Mouse (Mus musculus) heart, adult 2 months (tissue): ENCODE data around the gene Cys1. TPM values are rescaled to one million over a fixed set of nuclear protein-coding genes. Genes with fewer than 3 reads are reported as not detected.
A peak's percentile ranks its signal among the peaks of the same experiment; 100 is the strongest.
"Not testable (repeated sequence)": the region's sequence is repeated elsewhere in the genome, so short reads cannot be mapped to it uniquely, and the experiment has no call there.

Source experiments
- DNase-seq, 2 experiments: peaks; one replicate each; pipeline ENCODE4 v3.0.0; 2021
- H3K27ac ChIP-seq: fragments of 200-600 bp; 2 replicates; pipeline ENCODE4 v1.8.1; 2022
- H3K27me3 ChIP-seq: fragments of 200-500 bp; 2 replicates; pipeline ENCODE4 v1.6.1; 2012; ENCODE audit warnings: mild to moderate bottlenecking, low read length, inconsistent platforms, mixed read lengths; ENCODE audit not compliant: control insufficient read depth, insufficient read depth
- H3K36me3 ChIP-seq: fragments of 200-500 bp; 2 replicates; pipeline ENCODE4 v1.6.1; 2012; ENCODE audit warnings: low read length, inconsistent platforms; ENCODE audit not compliant: control insufficient read depth, insufficient read depth
- H3K4me1 ChIP-seq: fragments of 200-500 bp; 2 replicates; pipeline ENCODE4 v1.6.1; 2011; ENCODE audit warnings: low read length; ENCODE audit not compliant: control insufficient read depth, insufficient read depth
- H3K4me3 ChIP-seq: fragments of 200-600 bp; 2 replicates; pipeline ENCODE4 v1.8.1; 2022
- H3K79me2 ChIP-seq: fragments of 200-500 bp; replicated peaks from 2 replicates; pipeline ENCODE4 v1.6.1; 2012; ENCODE audit warnings: mild to moderate bottlenecking, inconsistent platforms, low read length, moderate library complexity, mixed read lengths; ENCODE audit not compliant: control insufficient read depth, insufficient read depth
- H3K9ac ChIP-seq: fragments of 200-500 bp; 2 replicates; pipeline ENCODE4 v1.6.1; 2012; ENCODE audit warnings: low read depth, mild to moderate bottlenecking, control low read depth, inconsistent platforms, low read length, mixed read lengths
- CTCF ChIP-seq: fragments of 200-600 bp; IDR thresholded peaks from 2 replicates; pipeline ENCODE4 v1.8.1; 2022; ENCODE audit warnings: antibody characterized with exemption, mild to moderate bottlenecking, moderate library complexity
- EP300 ChIP-seq: fragments of 200-500 bp; IDR thresholded peaks from 2 replicates; pipeline ENCODE4 v1.6.1; 2011; ENCODE audit warnings: low read depth, low read length, control low read depth; ENCODE audit not compliant: insufficient read depth
- POLR2A ChIP-seq: fragments of 200-500 bp; IDR thresholded peaks from 2 replicates; pipeline ENCODE4 v1.6.1; 2011; ENCODE audit warnings: mild to moderate bottlenecking, low read depth, low read length, control low read depth; ENCODE audit not compliant: insufficient read depth
- WGBS: fragments of 180-500 bp; shearing (Covaris S2); methylation state at CpG from one replicate; pipeline ENCODE4 v1.1.7; 2018; 5-methylcytosine and 5-hydroxymethylcytosine counted together
- intact Hi-C: fragments of 180-260 bp; cut with DNase I; formaldehyde crosslinking; loops from one replicate; pipeline ENCODE4 v1.15.1; 2025
- polyA plus RNA-seq: library from polyadenylated mRNA; depleted of rRNA; stranded (reverse); fragments of >200 nt; gene quantifications from 2 replicates; pipeline ENCODE4 v1.2.3, GENCODE M21; 2012
- total RNA-seq, 2 experiments: library from RNA; stranded (reverse); gene quantifications; 2 replicates each; pipeline ENCODE4 v1.2.3; 2021

Gene Cys1
- total and polyA plus RNA-seq, 3 experiments, result 3.3 to 5.6 (median 4.0) TPM

GRCm38 (mm10) chr12:24703013-24703412, 21.4 kb upstream of the Cys1 start:
- no peaks in the 10 kb centered on the region for H3K36me3 ChIP-seq
- 64% methylated on average over 3 of the region's 3 CpGs for WGBS
- H3K4me3 ChIP-seq, result no peak overlapping the region
- H3K27ac ChIP-seq, result no peak overlapping the region
- H3K9ac ChIP-seq, result no peak overlapping the region
- H3K79me2 ChIP-seq, result no peaks in the 10 kb centered on the region
- H3K4me1 ChIP-seq, result no peaks in the 10 kb centered on the region
- no peaks in the 10 kb centered on the region for H3K27me3 ChIP-seq
- no peak for DNase-seq
- no peak for TF ChIP-seq CTCF
- TF ChIP-seq POLR2A, result no peak
- TF ChIP-seq EP300, result no peak
- intact Hi-C loops, result no loop called here

GRCm38 (mm10) chr12:24701621-24702020, 20.0 kb upstream of the Cys1 start:
- TF ChIP-seq CTCF, result peak; percentile 30
- H3K36me3 ChIP-seq, intact Hi-C loops, H3K4me1 ChIP-seq, H3K79me2 ChIP-seq, DNase-seq, H3K4me3 ChIP-seq, H3K27me3 ChIP-seq, H3K9ac ChIP-seq, H3K27ac ChIP-seq: not testable (repeated sequence)
- 89% methylated on average over 9 of the region's 9 CpGs for WGBS

GRCm38 (mm10) chr12:24699578-24699977, 18.0 kb upstream of the Cys1 start:
- H3K9ac ChIP-seq, result no peak overlapping the region
- H3K27ac ChIP-seq, result no peak overlapping the region
- no peak overlapping the region for H3K4me3 ChIP-seq
- no peaks in the 10 kb centered on the region for H3K27me3 ChIP-seq
- no peaks in the 10 kb centered on the region for H3K79me2 ChIP-seq
- WGBS, result 63% methylated on average over 10 of the region's 10 CpGs
- no peaks in the 10 kb centered on the region for H3K4me1 ChIP-seq
- no peak for DNase-seq
- intact Hi-C loops, result no loop called here
- no peaks in the 10 kb centered on the region for H3K36me3 ChIP-seq
- TF ChIP-seq POLR2A (no peak), CTCF (no peak), EP300 (no peak)

- TF ChIP-seq CTCF (no peak), EP300 (no peak), POLR2A (no peak)
- intact Hi-C loops, result no loop called here
Measured at GRCm38 (mm10) chr12:24698514-24698913, 16.9 kb upstream of the Cys1 start.

GRCm38 (mm10) chr12:24697484-24698204, 16.0 kb upstream of the Cys1 start:
- 57% methylated on average over 8 of the region's 8 CpGs for WGBS
- no peaks in the 10 kb centered on the region for H3K4me1 ChIP-seq
- no peak for DNase-seq

More at GRCm38 (mm10) chr12:24698514-24698913, 16.9 kb upstream of the Cys1 start:
- Histone ChIP-seq H3K4me1 (no peaks in the 10 kb centered on the region), H3K36me3 (no peaks in the 10 kb centered on the region), H3K27ac (no peak overlapping the region), H3K27me3 (no peaks in the 10 kb centered on the region), H3K9ac (no peak overlapping the region), H3K79me2 (no peaks in the 10 kb centered on the region), H3K4me3 (no peak overlapping the region)
- DNase-seq, result no peak
- 58% methylated on average over 3 of the region's 3 CpGs for WGBS

GRCm38 (mm10) chr12:24696500-24697483, 15.2 kb upstream of the Cys1 start:
- Histone ChIP-seq H3K27ac (no peak overlapping the region), H3K27me3 (no peaks in the 10 kb centered on the region), H3K4me3 (no peak overlapping the region), H3K36me3 (no peaks in the 10 kb centered on the region), H3K9ac (no peak overlapping the region), H3K79me2 (no peaks in the 10 kb centered on the region), H3K4me1 (no peaks in the 10 kb centered on the region)
- DNase-seq, result peak; percentile 83 to 86
- WGBS, result 34% methylated on average over 16 of the region's 16 CpGs
- peak; percentile 79 for TF ChIP-seq CTCF
- TF ChIP-seq EP300, result peak; percentile 92
- TF ChIP-seq POLR2A, result no peak
- intact Hi-C loops, result loop anchor here (1.0 to 2.0 kb wide), 5 partner anchors 16 to 226 kb away; partner anchors contain the start of gene Cys1

More at GRCm38 (mm10) chr12:24697484-24698204, 16.0 kb upstream of the Cys1 start:
- TF ChIP-seq EP300 (no peak), POLR2A (no peak), CTCF (no peak)
- Histone ChIP-seq H3K36me3 (no peaks in the 10 kb centered on the region), H3K27me3 (no peaks in the 10 kb centered on the region), H3K9ac (no peak overlapping the region), H3K27ac (no peak overlapping the region), H3K79me2 (no peaks in the 10 kb centered on the region), H3K4me3 (no peak overlapping the region)
- intact Hi-C loops, result loop anchor here (1.0 to 2.0 kb wide), 5 partner anchors 17 to 227 kb away; partner anchors contain the start of gene Cys1
